Mouse (Mus musculus) lung, postnatal 10 days (tissue): ENCODE measurements at regions not wholly inside any gene's neighbourhood (a gene's known extent, or its start where the extent isn't known, plus 50 kb on each side); places are given as distances from the start of the nearest gene placed in this dataset.
A peak's percentile ranks its signal among the peaks of the same experiment; 100 is the strongest.

Experiments
- DNase-seq: peaks from one replicate; pipeline ENCODE4 v3.0.0; 2021

DNA sequence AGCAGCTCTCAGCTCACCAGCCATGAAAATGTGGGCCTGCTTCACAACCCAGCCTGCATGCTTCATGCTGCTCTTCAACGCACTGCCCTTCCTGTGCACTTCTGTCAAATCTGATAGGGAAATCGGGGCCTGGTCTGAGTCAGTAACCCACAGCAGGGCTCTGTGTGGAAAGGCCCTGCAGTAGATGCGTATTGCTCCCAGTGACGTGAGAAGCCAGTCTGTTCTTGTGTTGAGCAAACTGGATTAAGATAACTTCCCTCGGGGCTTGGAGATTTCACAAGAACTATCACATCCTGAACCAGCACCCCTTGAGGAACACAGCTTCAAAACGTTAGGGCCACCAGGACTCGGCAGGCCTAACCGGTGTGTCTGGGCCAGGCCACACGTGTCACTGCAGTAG, 106.5 kb upstream of the Klf14 start:
- DNase-seq, result no peak

- DNase-seq, result no peak
Observed at GRCm38 (mm10) chr6:31066861-31067260, 108.0 kb upstream of the Klf14 start.

DNA sequence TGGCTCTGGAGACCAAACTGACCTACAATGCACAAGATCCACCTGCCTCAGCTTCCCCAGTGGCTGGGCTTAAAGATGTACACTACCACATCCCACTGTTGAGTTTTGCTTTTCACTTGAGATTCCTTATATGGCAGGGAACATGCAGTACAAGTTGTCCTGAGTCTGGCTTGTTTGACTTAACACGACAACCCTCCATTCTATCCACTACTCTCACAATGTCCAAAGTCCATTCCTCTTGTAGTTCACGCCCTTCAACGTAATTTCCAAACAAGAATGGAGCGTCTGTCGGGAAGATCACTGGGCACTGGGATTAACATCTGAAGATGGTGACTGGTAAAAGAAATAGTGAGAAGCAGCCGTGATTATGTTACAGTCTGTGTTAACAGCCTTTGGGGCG, 108.6 kb upstream of the Klf14 start:
- DNase-seq, result no peak

GRCm38 (mm10) chr6:31069243-31069642, 110.4 kb upstream of the Klf14 start:
- DNase-seq, result no peak

- DNase-seq, result no peak
Observed at GRCm38 (mm10) chr6:31070537-31070936, 111.7 kb upstream of the Klf14 start.

DNA sequence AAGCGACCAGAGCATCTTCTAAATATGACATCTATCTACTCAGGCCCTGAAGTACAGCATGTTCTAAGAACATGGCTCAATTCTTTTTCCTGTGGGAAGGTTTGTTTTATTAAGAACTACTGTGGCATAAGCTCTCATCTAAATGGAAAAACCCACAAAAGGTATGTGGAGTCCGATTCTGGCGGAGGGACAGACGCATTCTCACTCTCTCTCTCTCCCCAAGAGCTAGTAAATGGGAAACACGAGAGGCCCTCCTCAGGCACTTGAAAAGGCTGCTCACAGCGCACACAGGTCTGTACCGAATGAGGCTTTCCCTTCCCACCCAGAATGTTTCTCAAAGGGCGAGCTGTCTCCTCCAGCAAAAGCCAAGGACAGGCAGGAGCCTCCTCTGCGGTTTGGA, 112.1 kb upstream of the Klf14 start:
- no peak for DNase-seq

- no peak for DNase-seq
Observed at GRCm38 (mm10) chr6:31072072-31072471, 113.2 kb upstream of the Klf14 start.

DNA sequence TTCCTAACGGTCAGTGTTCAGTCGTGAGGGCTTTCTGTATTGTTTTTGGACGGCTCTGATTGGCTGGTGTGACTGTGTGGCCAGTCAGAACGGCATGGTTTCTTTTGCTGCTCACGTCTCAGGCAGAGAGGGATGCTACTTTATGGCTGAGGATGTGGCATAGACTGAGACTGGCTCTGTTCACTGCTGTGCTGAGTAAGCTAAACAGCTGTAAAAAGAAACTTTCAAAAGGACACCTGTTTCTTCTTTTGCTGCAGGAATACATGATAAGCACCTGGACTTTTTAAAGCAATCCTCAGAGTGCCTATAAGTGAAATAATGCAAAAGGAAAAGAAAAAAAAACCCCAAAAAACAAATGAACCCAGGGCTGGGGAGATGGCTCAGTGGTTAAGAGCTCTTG, 113.7 kb upstream of the Klf14 start:
- no peak for DNase-seq

DNA sequence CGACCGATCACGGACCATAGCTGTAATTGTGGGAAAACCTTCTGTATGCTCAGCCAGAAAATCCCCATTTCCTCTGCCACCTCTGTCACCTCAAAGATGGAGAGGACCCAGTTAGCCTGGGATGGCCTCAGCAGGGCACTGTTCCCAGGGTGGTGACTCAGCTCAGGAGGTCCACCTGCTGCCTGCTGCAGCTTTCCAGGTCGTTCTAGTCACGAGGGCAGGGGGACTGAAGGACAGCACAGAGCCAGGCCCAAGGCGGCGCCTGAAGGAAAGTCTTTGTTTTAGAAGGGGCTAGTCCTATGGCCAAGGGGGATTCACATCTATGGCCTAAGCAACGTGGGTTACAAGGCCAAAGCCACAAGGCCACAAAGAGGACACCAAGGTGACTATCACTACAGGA, 114.5 kb upstream of the Klf14 start:
- DNase-seq, result no peak

- DNase-seq, result no peak
Observed at GRCm38 (mm10) chr6:31074394-31074793, 115.5 kb upstream of the Klf14 start.

- no peak for DNase-seq
Observed at GRCm38 (mm10) chr6:31075209-31075571, 116.3 kb upstream of the Klf14 start.

GRCm38 (mm10) chr6:31075572-31076477, 116.9 kb upstream of the Klf14 start:
- peak; percentile 88 for DNase-seq

- no peak for DNase-seq
Observed at GRCm38 (mm10) chr6:31076478-31076834, 117.6 kb upstream of the Klf14 start.

DNA sequence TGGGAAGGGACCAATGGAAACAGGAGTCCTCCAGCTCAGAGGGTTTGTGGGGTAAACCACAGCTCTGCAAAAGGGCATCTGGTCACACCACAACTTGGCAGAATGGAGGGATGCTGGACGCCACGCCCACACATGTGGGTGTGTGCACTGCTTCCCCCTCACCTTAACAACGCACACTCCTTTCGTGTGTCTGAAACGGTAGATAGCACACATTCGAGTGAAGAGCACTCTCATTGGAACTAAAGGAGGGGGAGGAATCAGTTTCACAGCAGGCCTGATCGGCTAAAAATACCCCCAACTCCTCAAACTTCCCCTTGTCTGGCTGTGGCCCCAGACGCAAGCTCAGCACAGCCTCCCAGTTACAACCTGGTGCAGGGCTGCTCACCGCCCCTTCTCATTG, 118.3 kb upstream of the Klf14 start:
- DNase-seq, result no peak

GRCm38 (mm10) chr6:31077779-31078178, 118.9 kb upstream of the Klf14 start:
- no peak for DNase-seq

GRCm38 (mm10) chr6:31078413-31078812, 119.5 kb upstream of the Klf14 start:
- peak; percentile 85 for DNase-seq

- DNase-seq, result peak; percentile 59
Observed at GRCm38 (mm10) chr6:31079586-31080259, 120.8 kb upstream of the Klf14 start.

DNA sequence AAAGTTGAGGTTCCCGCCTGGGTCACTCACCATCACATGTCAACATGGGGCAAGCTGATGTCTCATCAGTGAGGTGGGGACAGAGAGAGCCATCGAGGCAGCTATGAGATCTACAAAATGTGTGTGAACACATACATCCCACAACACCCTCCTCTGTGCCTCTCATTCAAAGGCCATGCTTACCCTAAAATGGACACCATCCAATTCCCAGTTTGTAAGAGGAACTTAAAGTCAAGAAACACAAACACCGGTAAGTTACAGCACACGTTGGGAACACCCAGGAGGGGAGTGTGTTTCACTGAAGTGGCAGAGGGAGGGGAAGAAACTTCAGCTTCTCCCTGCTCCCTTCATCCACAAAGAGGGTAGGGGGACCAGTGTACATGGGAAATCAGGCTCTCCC, 121.4 kb upstream of the Klf14 start:
- no peak for DNase-seq

- DNase-seq, result no peak
Observed at GRCm38 (mm10) chr6:31080691-31081090, 121.8 kb upstream of the Klf14 start.

DNA sequence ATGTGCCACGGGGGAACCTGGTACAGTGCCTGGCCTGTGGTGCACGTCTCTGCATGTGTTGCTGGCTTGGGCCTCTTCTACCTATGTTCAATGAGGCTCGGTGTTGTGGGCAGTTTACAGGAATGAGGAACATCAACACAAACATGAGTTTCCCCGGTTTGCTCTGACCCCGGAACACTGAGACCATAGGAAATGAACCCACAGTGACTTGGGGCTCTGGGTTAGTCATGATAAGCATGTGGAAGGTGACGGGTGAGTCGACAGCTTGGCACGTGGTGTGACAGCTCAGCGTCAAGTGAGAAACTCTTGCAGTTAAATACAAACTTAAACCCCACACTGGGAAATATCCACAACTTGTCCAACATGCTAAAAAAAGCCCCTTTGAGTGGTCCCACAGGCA, 122.4 kb upstream of the Klf14 start:
- DNase-seq, result no peak

GRCm38 (mm10) chr6:31081988-31082387, 123.1 kb upstream of the Klf14 start:
- DNase-seq, result no peak

DNA sequence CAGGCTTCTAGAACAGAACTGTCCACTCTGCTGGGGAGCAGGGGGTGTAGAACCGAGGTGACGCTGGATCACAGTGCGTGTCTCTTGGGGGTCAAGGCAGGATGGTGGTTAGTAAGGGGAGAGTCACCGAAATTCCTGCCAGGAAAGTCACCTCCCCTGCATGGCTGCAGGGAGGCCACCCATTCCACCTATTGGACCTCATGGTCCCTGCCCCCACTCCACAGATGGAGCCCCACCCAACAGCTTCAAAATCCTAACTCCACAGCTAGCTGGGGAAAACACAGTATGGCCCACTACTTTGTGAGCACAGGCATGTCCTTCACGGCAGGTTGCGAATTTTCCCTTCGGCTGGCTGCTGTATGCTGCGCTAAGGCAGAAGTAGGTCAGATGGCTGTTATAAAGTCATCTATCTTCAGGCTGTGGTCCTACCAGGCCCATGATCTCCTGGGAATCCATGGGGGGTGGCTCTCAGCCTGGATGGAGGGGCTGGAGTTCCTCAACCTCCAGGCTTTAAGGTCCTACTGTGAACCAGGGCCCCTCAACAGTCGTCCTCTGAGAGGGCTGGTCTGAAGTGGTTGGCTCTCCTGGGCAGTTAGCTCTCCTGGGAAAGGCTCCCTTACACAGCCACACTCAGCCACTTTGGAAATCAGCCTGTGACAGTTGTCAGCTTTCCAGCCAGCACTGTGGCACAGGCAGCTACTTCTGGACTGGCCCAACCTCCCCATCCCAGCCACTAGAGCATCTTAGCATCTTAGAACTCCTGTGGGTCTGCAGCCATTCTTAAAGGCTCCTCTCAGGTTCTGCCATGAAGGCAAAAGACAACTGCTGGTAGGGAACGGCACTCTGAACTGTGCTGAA, 124.0 kb upstream of the Klf14 start:
- no peak for DNase-seq

GRCm38 (mm10) chr6:31083701-31084100, 124.8 kb upstream of the Klf14 start:
- DNase-seq, result no peak
